18 mouse cellular contexts compared by ENCODE assay signal in the genomic region with DNA sequence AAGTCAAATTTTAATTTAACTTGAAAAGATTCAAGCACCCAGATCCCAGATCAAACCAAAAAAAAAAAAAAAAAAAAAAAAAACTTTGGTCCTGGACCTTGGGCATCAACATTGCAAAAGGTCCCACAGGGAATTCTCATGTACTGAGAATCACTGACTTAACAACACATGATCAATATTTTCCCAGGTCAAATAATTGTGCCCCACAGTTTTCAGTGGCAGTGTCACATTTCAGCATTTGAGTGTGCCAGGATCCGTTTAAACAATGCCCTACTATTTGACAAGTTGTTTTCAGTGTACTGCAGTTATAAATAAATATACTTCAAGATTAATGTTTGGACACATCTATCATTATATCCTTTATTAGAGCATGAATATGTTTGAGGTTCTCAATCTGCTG. TPM values are rescaled to one million over a fixed set of nuclear protein-coding genes. Genes with fewer than 3 reads are reported as not detected.
"Had no signal": no experiment of that assay in that cellular context is flagged by ENCODE, and none has a peak within 500 bp of the region (broad histone marks: within the 10 kb centered on the region; RNA-seq: fewer than 3 reads in every experiment).

No protein-coding gene starts in this region.

- H3K27ac ChIP-seq: neural tube, embryonic 13.5 days; neural tube, embryonic 15.5 days; stomach, embryonic 15.5 days; stomach, postnatal 0 days had no signal

- H3K9ac ChIP-seq: neural tube, embryonic 13.5 days; neural tube, embryonic 15.5 days; stomach, embryonic 15.5 days had no signal

- H3K4me3 ChIP-seq: neural tube, embryonic 13.5 days; neural tube, embryonic 15.5 days; stomach, embryonic 15.5 days had no signal

- DNase-seq: retina, postnatal 1 day; right cerebral cortex, adult 18-20 months; right cerebral cortex, postnatal 14 days; right cerebral cortex, postnatal 25 days; right cerebral cortex, postnatal 4 days; spleen, adult 18-20 months; thymus, adult 18-20 months; thymus, adult 2 months; thymus, postnatal 14 days; thymus, postnatal 25 days; thymus, postnatal 36 days; thymus, postnatal 4 days had no signal

- H3K36me3 ChIP-seq: neural tube, embryonic 13.5 days; neural tube, embryonic 15.5 days; stomach, embryonic 15.5 days had no signal

- H3K4me2 ChIP-seq: neural tube, embryonic 13.5 days; neural tube, embryonic 15.5 days; stomach, embryonic 15.5 days had no signal

- H3K4me1 ChIP-seq: neural tube, embryonic 13.5 days; neural tube, embryonic 15.5 days; stomach, embryonic 15.5 days had no signal

- H3K27me3 ChIP-seq: neural tube, embryonic 13.5 days; neural tube, embryonic 15.5 days; stomach, embryonic 15.5 days had no signal

- H3K9me3 ChIP-seq: neural tube, embryonic 13.5 days; neural tube, embryonic 15.5 days; stomach, embryonic 15.5 days had no signal

RNA-seq across cellular contexts. Expression of a gene that starts 36.4 kb away (rescaled TPM):
- total RNA-seq: neutrophil, adult 5-6 weeks had no signal
- polyA plus RNA-seq: neural tube, embryonic 13.5 days; spleen, adult 2 months had no signal
